Mouse (Mus musculus): ENCODE measurements at regions not wholly inside any gene's neighbourhood (a gene's known extent, or its start where the extent isn't known, plus 50 kb on each side); places are given as distances from the start of the nearest gene placed in this dataset.

DNA sequence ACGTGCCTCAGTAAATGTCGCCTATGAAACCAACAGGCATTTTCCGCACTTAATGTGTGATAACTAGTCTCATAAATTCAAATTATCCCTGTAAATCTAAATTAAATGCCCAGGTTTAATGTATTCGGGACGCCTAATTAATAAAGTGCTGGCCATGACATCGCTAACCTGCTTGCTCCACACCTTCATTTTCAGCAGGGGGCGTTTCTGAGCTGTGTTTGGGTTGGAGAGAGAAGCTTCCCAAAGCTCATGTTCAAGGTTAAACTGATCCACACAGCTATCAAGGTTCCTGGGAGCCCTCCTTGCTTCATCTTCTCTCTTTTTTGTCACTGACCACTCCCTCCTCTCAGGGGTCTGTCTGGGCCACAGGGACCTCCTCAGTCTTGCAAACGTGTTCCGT lies 359.2 kb downstream of the Ptpru start:
- in situ Hi-C loops (cut with MboI, MseI): loop anchor here in 1 of 2 experiments (10.0 kb wide), 1 partner anchor 514 kb away; no protein-coding TSS in a partner anchor

DNA sequence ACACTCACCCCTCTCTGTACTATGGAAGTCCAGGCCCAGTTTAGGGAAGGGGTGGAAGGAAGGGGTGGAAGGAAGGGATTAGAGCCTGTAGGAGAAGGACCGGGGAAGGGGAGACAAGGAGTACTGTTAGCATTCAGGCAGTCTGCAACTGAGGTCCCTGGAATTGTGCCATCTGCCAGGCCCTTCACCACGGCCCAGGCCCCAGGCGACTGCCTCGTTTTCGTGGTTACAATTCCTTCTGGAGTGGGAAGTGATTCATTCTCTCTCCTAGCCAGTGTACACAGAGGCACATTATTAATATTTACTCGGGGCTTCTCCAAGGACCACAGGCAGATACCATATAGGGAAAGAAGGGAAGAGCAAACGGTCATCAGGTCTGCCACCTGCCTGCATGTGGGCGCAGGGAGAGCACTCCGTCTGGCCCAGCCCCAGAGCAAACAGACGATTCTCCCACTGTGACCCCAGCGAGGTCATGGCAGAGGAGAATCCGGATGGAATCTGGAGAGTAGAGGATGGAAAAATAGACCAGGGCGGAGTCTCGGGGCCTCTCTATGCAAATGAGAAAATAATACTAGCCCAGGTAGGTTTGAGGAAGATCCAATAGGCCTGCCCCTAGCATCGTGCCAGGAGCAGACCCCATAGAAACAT lies 354.0 kb downstream of the Ptpru start:
- in situ Hi-C loops (cut with MboI, MseI): no loop called here

DNA sequence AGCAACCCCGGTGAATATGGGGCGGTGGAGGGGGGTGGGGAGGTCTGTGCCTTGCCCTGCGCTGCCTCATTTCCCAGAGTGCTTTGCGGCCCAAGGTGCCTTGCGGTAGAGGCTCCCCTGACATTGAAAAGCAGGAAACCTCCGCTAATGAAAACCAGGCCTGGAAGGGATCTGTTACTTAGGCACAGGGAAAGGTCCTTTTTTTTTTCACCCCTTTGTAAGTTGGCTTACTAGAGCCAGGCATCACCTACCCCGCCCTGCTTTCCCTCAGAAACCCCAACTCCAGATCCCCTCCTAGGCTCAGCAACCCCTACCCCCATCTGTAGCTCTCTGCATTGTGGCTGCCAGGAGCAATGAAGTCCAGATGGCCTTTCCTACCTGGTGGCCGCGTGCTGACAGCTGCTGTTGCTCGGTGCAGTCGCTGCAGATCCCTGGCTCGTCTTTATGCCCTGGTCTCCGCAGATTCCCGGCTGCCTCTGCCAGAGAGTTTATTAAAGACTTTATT lies 353.4 kb downstream of the Ptpru start:
- in situ Hi-C loops (cut with MboI, MseI): no loop called here

DNA sequence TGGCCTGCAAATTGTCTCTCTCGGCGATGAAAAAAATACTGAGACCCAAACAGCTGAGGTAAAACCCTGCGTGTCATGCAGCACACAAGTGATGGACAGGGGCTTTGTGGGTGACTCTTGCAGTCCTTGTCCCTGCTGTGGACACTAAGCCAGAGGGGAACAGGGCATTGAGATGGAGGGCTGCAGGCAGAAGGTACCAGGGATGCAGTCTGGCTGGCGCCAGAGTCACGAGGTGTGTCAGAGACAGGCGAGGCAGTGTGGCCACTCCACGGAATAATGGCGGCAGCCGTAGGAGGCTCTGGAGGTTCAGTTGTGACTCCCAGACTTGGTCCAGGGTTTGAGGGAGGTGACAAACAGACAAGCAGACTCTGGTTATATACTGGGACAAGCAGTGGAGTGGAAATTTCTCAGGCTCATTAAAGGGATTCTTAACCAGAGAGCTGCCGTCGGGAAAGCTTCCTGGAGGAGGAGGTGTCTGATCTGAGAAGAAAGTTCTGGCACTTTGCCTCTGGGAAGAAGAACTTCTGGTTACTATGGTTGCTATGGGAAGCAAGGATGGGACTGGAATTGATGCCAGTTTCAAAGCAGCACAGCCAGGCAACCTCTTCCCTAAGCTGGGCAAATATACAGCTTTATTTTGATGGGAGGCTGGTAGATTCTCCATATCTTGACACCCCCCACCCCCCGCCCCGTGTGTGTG lies 352.8 kb downstream of the Ptpru start:
- in situ Hi-C loops (cut with MboI, MseI): no loop called here

DNA sequence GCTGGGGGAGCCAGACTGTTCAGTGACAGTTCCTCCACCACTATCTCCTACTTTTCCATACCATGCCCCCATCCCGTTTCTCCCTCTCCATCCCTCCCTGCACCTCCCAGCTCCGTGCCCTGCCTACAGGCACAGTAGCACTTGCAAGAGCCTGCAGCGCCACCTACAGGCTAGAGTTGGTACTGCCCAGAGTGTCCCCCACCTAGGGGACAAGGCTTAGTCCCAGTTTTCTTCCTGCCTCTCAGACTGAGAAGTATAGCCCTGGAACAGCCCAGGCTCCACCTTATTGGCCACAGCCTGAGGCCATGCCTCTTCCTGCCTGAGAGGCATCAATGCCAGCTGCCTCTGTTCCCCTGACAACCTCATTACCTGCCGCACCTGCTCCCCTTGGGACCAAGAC lies 351.3 kb downstream of the Ptpru start:
- in situ Hi-C loops (cut with MboI, MseI): no loop called here

DNA sequence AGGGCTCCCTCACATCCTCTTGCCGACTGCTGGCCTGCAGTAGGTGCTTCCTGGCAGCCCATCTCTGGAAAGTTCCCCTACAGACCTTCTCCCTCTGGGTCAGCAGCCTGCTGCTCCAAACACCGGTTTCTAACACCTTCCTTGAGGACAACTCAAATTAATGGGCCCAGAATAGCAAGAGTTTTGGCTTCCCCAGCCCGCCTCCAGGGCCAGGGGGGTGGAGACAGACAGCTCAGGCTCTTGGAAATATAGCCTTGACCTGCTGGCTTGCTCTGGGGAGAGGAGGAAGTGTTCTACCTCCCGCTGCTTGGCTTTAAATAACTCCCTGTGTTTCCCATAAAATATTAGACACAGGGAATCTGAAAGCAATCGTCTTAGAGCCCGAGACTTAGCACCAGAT lies 349.8 kb downstream of the Ptpru start:
- in situ Hi-C loops (cut with MboI, MseI): no loop called here

DNA sequence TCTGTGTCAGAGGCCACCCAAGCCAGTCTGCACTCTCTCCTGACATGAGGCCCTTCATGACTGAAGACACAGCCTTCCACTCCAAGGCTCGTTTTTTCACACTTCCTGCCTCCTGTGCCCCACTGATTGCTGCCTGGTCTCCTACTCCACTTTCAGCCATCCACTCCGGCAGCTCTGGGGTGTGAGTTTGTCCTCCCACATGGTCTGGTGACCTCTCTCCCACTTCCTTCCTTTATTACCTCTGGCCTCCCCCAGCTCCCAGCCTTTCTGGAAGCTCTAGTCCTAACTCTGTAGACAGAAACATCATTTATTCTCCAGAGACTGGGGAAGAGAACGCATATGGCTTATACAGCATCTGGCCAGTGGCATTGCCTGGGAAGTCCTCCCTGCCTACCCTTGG lies 349.0 kb downstream of the Ptpru start:
- in situ Hi-C loops (cut with MboI, MseI): no loop called here

DNA sequence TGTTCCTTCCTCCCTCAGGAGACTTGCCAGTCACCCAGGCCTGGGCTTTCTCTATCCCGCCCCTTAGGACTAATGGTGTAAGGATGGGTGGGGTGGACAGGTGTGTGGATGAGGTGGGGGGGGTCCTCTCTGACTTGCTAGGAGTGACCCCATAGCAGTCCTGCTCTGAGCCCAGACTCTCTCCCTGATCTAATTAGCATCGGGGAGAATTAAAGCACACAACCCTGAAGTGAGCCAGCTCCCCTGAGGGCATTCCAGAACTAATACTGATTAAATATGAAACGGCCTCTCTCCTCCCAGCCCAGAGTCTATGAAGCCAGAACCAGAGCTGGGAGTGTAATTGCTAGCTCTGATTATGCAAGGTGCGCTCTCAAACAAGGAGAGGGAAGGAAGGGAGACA lies 346.1 kb downstream of the Ptpru start:
- in situ Hi-C loops (cut with MboI, MseI): no loop called here

DNA sequence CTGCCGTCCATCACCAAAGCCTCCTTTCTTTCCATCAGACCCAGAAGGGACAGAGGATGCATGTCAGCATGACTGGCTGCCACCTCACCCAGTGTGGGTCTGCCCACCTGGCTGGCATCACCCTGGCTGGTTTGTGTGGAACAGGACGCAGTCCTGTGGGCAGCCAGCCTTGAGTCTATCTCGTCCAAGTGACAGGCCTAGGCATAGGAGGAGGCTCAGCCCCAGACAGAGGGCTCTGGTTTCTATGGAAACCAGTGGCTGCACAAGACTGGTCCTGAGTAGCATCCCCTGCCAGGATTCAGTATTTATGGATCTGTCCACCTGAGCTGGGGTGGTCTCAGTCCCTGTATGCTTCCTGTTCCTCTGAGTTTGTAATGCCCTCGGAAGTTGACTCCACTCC lies 344.4 kb downstream of the Ptpru start:
- in situ Hi-C loops (cut with MboI, MseI): no loop called here

DNA sequence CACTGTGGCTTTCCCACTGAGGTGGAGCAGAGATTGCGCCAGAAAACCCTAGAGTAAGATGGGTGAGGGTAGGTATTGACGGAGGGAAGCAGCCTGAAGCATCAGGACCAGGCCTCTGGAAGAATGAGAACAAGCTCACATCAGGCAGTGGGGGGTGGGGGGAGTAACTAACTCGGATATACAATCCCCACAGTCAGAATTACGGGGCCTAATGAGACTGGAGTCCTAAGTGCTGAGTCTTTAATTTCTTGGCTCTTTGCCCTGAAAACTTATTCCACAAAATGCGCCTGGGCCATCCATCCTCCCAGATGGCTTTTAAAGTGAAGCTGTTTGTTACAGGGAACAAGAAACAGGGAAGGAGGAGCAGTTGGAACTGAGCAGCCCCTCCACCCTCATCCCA lies 341.2 kb downstream of the Ptpru start:
- in situ Hi-C loops (cut with MboI, MseI): no loop called here

DNA sequence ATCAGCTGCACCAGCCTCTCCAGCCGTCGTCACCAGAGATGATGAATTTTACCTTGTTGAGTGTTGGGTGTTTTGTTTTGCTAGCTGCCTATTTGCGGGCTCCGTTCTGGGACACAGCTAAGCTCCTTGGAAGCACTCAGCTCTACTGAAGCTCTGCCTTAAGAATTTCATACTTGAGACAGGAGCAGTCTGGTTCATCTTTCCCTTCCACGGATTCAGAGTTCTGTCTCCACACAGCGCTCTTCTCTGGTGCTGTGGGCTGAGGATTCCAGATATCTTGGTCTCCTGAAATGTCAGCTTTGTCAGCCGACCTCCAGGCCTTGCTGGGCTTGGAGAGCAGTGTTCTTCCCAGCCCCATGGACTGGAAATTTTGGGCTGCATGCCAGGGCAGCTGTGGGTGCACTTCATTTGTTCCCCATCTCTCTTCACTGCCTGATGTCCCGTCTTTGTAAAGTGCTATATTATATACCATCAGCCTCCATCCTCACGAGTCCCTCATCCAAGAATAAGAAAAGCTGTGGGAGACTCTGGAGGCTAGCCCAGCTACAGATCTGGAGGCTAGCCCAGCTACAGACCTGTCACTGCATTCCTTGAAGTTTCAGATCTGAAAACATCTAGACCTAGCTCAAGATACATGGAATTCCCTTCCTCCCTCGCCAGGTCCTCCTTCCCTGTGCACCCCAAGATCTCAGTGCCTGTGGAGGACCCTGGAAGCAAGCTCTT lies 337.0 kb downstream of the Ptpru start:
- in situ Hi-C loops (cut with MboI, MseI): no loop called here

DNA sequence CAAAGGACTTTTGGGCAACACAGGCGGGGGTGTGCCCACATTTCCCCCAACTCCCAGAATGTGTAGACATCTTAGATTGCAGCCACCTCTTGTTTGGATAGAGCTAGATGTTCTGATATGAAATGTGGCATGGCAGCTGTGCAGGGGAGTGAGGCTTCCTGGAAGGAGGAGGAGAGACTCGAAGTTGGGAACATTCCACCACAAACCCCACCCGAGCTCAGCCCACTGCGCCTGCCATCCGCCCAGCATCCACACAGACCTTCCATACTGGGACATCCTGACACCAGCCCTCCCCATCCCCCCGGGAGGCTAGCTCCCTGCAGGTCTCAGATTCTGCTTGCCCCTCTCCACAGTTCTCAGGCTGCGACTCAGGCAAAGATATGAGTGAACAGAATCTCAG lies 329.9 kb downstream of the Ptpru start:
- in situ Hi-C loops (cut with MboI, MseI): no loop called here

DNA sequence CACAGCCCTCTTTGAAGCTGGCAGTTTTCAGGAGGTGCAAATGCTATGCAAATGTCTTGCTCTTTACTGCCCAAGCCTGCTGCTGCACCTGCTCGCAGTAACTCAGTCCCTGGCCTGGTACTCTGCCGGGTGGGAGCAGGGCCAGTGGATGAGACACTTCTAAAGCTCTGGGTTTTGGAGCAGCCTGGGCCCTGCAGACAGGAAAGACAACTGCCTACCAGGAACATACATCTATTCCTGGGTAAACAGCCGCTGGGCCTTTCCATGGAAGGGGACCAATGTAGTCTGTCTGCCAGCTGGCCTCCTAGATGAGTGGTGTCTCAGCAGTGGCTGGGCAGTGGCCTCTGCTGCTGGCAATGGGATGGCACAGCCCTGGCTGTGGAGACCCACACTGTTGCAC lies 326.5 kb downstream of the Ptpru start:
- in situ Hi-C loops (cut with MboI, MseI): no loop called here

DNA sequence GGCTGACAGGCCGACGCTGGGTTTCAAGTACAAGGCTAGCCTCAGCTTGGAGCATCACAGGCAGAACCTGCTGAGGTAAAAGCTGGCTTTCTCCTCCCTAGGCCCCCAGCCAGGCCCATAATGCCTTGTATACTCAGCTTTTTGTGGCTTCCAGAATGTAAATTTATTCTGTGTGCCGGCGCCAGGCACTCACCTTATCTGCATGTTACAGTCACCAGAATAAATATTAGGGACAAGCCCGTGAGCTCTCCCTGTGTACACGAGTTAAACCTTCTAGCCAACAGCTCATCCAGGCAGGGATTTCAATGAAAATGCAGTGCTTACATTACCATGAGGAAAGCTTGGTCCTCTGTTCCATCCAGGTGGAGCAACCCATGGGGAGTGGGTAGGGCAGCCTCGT lies 325.3 kb downstream of the Ptpru start:
- in situ Hi-C loops (cut with MboI, MseI): no loop called here

DNA sequence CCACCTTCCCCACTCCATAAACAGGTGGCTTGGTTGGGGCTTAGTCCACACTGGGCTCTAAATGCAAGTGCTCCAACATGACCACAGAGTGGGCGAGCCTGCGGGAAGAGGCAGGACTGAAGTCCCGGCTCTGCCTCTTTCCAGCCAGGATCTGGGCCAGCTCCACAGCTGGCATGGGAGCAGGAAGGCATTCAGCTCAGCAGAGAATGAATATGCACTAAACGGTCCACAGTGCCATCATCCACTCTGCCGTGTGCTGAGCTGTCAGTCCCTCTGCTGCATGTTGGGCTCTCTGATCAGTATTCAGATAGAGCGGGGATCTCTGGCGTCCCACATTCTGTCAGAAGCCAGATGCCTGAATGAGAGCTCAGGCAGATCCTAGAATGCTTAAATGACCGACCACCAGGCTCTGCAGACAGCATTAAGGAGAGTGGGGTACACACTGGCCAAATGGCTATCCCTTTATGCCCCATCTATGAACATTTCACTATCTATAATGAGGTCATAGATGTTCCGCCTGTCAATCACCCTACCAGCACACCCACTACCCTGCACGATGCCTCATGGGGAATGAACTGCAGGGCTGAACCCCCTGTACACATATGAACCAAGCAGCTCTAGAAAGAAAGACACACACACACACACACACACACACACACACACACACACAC lies 317.3 kb downstream of the Ptpru start:
- in situ Hi-C loops (cut with MboI, MseI): no loop called here

DNA sequence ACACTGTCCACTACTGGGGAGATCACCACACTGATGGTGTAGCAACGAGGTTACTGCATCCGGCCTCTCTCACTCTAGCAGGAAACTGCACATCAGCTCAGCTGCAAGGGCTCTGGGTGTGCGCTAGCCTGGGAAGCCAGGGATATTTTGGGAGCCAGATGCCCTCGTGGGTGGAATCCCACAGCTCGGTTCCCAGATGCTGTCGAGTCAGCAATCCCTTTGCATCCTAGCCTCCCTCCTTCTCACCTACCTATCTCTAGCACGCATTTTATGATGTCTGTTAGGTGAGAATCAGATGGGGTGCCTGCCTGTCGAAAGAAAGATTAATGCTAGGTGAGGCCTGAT lies 316.8 kb downstream of the Ptpru start:
- in situ Hi-C loops (cut with MboI, MseI): no loop called here

DNA sequence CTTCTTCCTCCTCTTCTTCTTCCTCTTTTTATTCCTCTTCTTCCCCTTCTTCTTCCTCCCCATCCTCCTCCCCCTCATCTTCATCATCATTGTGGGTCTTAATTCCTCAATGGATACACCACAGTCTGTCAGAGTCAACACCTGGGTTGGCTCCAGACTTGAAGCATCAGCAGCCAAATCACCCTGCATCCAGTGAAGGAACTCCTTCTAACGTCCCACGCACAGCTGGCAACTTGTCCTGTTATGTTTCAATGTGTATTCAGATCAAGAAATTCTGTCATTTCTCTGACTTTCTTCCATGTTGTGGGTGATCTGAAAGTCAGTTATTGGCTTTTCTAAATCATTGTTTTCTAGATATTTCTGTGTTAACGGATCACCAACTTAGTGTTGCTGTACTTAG lies 312.9 kb downstream of the Ptpru start:
- in situ Hi-C loops (cut with MboI, MseI): no loop called here

DNA sequence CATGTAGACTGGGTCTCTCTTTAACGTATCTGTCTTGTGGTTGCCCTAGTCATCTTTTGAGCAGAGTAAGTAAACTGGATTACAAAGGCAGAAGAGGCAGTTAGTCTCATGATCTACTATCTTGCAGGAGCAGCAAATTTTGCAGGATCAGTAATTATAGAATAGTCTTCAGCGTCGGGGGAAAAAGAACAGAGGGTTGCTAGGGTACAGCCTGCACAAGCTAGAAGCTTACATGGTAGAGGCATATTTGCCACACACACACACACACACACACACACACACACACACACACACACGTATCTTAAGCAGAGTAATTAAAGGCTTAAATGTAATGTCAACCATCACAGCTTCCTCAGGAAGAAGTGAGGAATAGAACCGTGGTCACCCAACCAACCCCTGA lies 307.6 kb downstream of the Ptpru start:
- in situ Hi-C loops (cut with MboI, MseI): no loop called here

DNA sequence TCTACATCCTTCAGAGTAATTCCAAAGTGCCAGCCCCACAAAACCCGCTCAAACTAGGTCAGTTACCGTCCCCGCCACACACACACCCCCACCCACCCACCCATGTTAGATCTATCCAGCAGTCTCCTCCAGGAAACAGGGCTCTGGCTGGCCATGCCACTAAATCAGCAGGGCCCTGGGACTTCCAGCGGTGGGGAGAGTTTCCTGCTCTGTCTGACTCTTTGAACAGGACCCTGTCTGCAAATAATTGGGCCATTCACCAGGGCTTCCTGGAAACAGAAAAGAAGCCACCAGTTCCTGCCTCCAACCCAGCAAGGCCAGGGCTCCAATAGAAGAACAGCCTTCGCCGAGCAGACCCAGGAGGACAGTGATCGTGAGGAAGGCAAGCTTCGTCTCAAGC lies 307.1 kb downstream of the Ptpru start:
- in situ Hi-C loops (cut with MboI, MseI): no loop called here

DNA sequence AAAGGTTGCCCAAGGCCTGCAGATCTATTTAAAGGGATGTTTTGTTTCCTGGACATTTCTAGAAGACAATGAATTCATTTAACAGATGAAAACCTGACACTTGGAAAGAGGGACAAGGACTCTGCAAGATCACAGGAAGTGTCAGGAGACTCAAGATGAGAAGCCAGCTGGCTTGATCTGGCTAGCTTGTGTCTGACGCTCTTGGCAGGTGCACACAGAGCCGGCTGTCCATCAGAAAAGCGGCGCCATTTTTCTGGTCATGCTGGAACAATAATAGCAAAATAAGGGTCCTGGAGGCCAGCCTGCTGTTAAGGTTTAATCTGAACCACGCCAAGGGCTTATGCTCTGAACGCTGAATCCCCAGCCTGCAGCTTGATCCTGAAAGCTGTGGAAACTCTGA lies 303.3 kb downstream of the Ptpru start:
- in situ Hi-C loops (cut with MboI, MseI): no loop called here

DNA sequence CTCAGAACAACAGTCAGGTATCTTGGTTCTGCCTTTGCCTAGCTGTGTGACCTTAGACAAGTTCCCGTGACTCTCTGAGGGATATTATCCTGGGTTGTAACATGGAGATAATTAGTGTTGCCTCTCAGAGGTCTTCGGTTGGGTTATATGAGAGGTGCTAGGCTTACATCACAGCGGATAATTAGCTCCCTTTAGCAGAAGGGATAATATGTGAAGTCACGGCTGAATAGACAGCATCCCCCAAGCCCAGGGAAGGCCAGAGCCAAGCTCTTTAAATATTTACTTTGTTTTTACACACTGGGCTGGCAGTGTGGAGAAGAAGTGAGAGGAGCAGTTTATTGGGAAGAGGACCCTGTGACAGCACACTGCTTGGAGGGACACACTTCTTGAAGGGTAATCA lies 299.9 kb downstream of the Ptpru start:
- in situ Hi-C loops (cut with MboI, MseI): no loop called here

DNA sequence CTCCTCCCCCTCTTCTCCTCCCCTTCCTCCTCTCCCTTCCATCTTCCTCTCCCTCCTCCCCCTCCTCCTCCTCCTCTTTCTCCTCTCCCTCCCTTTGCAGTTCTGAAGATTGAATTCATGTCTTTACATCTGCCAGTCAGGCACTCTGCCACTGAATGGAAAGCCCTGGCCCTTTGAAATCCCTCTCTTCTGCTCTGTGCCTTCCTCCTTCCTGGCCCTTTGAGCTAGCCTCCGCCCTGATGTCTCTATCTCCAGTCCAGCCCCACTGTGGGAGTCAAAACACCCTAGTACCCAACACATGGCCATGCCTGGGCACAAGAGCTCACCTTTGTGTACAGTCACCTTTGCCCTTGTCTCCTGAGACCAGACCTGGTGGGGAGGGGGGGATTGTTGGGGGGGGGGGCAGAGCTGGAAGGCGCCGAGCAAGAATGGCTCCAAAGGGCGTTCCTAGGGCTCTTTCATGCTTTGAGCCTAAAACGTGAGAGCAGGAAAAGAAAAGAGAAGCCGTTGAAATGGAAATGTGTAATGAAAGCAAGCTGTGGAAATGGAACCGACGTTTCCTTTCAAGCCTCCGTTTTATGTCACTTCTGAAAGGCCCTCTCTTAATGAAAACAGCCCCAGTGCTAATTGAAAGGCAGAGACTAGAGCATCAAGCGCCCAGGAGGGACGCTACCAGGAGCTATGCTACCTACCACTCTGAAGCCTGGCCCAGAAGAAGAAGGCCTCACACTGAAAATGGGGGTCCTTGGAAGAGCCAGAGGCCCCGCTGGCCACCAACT lies 291.5 kb downstream of the Ptpru start:
- in situ Hi-C loops (cut with MboI, MseI): no loop called here
